Mouse (Mus musculus) kidney, adult 2 months (tissue): ENCODE results near the gene Ovca2.

Source experiments
- CTCF ChIP-seq: fragments of 200-500 bp; conservative IDR thresholded peaks from 2 replicates; pipeline ENCODE4 v1.5.1; 2011; ENCODE audit warnings: low read depth, mild to moderate bottlenecking, control low read depth, low read length, moderate library complexity, mixed read lengths; ENCODE audit not compliant: insufficient read depth, insufficient read length
- POLR2A ChIP-seq: fragments of 200-500 bp; IDR thresholded peaks from one replicate; pipeline ENCODE4 v1.6.1; 2011; ENCODE audit warnings: low read depth, low read length, control low read depth

DNA sequence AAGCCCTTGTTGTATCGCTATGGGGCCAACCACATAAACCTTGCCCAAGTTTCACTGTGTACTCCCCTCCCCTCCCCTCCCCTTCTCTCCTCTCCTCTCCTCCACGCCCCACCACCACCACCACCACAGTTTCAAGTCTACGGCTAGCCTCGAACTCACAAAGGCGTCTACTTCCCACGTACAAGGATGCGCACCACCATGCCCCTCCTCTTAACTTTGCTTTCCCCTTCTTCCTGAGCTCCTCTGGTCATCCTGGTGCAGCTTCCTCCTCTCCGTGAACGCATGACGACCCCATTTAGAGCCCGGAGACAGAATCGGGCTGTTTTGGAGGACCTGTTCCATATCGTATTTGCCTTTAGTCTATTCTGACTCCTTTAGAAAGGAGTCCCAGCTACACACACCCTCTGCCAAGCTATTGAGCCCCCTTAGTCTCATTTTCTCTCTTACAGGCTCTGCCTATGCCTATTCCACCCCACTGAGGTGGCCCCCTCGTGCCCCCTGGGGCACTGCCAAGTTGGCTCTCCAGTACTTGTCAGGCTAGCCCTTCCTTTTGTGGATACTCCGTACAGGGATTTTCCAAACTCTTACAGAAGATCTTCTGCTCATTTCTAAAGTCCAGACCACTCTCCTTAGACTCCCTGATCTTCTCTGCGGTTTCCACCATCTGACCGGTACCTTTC lies 7.3 kb downstream of the Ovca2 start:
- TF ChIP-seq POLR2A (no peak), CTCF (no peak)
